Mouse (Mus musculus) erythroblast, embryonic 14.5 days (primary cell): ENCODE data around the gene Psip1. TPM values are rescaled to one million over a fixed set of nuclear protein-coding genes. Genes with fewer than 3 reads are reported as not detected.
"Not testable (repeated sequence)": the region's sequence is repeated elsewhere in the genome, so short reads cannot be mapped to it uniquely, and the experiment has no call there.

Experiments
- H3K27me3 ChIP-seq: 2 replicates; pipeline ENCODE4 v1.6.1; 2012; ENCODE audit warnings: inconsistent platforms; ENCODE audit not compliant: control insufficient read depth
- H3K36me3 ChIP-seq: 2 replicates; pipeline ENCODE4 v1.6.1; 2012; ENCODE audit warnings: mild to moderate bottlenecking, inconsistent platforms; ENCODE audit not compliant: control insufficient read depth
- H3K4me1 ChIP-seq: 2 replicates; pipeline ENCODE4 v1.6.1; 2012; ENCODE audit warnings: inconsistent platforms; ENCODE audit not compliant: control insufficient read depth
- H3K4me3 ChIP-seq: replicated peaks from 2 replicates; pipeline ENCODE3; 2012; ENCODE audit warnings: moderate library complexity, mild to moderate bottlenecking, inconsistent platforms
- H3K9me3 ChIP-seq: 2 replicates; pipeline ENCODE4 v1.6.1; 2012; ENCODE audit warnings: low read length, inconsistent platforms, mixed read lengths; ENCODE audit not compliant: control insufficient read depth
- GATA1 ChIP-seq: IDR thresholded peaks from 2 replicates; pipeline ENCODE4 v1.6.1; 2012; ENCODE audit warnings: low read length, inconsistent platforms, mixed read lengths
- TAL1 ChIP-seq: IDR thresholded peaks from 3 replicates; pipeline ENCODE4 v1.6.1; 2012; ENCODE audit warnings: low read length, inconsistent platforms, mixed read lengths
- polyA plus RNA-seq: library from polyadenylated mRNA; stranded (reverse); fragments of >175 nt; gene quantifications from 2 replicates; pipeline ENCODE4 v1.2.3, GENCODE M21; 2012

The Psip1 gene
- polyA plus RNA-seq, 1 experiment = 8.5 TPM

GRCm38 (mm10) chr4:83512644-83513043 is 26.4 kb upstream of the Psip1 start:
- no peaks in the 10 kb centered on the region for H3K4me1 ChIP-seq
- no peaks in the 10 kb centered on the region for H3K9me3 ChIP-seq
- TF ChIP-seq TAL1 = no peak
- no peaks in the 10 kb centered on the region for H3K27me3 ChIP-seq
- H3K4me3 ChIP-seq = no peak overlapping the region
- no peaks in the 10 kb centered on the region for H3K36me3 ChIP-seq

- Histone ChIP-seq H3K4me3 (no peak overlapping the region), H3K4me1 (no peaks in the 10 kb centered on the region)
These were observed 26.0 kb upstream of the Psip1 start for GRCm38 (mm10) chr4:83512217-83512616.

GRCm38 (mm10) chr4:83511083-83511482 is 24.8 kb upstream of the Psip1 start:
- TF ChIP-seq TAL1 (no peak), GATA1 (no peak)
- H3K4me1 ChIP-seq = no peaks in the 10 kb centered on the region
- H3K36me3 ChIP-seq = no peaks in the 10 kb centered on the region
- H3K9me3 ChIP-seq = no peaks in the 10 kb centered on the region
- no peaks in the 10 kb centered on the region for H3K27me3 ChIP-seq
- no peak overlapping the region for H3K4me3 ChIP-seq

More at GRCm38 (mm10) chr4:83512217-83512616, 26.0 kb upstream of the Psip1 start:
- Histone ChIP-seq H3K9me3 (no peaks in the 10 kb centered on the region), H3K36me3 (no peaks in the 10 kb centered on the region), H3K27me3 (no peaks in the 10 kb centered on the region)
- no peak for TF ChIP-seq GATA1
- TF ChIP-seq TAL1 = no peak

- TF ChIP-seq TAL1 = no peak
- no peak for TF ChIP-seq GATA1
- Histone ChIP-seq H3K9me3 (no peaks in the 10 kb centered on the region), H3K4me1 (no peaks in the 10 kb centered on the region), H3K36me3 (no peaks in the 10 kb centered on the region), H3K4me3 (no peak overlapping the region), H3K27me3 (no peaks in the 10 kb centered on the region)
These were observed 23.3 kb upstream of the Psip1 start for GRCm38 (mm10) chr4:83509600-83509999.

GRCm38 (mm10) chr4:83501037-83501430 is 14.8 kb upstream of the Psip1 start:
- Histone ChIP-seq H3K4me3 (no peak overlapping the region), H3K9me3 (no peaks in the 10 kb centered on the region), H3K4me1 (no peaks in the 10 kb centered on the region; the same call in 1 of the 2 replicates), H3K36me3 (no peaks in the 10 kb centered on the region), H3K27me3 (peaks cover 8% of the 10 kb centered on the region)
- TF ChIP-seq GATA1 (no peak), TAL1 (no peak)

GRCm38 (mm10) chr4:83500154-83501036 is 14.1 kb upstream of the Psip1 start:
- no peaks in the 10 kb centered on the region for H3K9me3 ChIP-seq
- no peaks in the 10 kb centered on the region for H3K36me3 ChIP-seq
- H3K4me1 ChIP-seq = no peaks in the 10 kb centered on the region; the same call in 1 of the 2 replicates
- H3K4me3 ChIP-seq = no peak overlapping the region
- H3K27me3 ChIP-seq = peaks cover 8% of the 10 kb centered on the region
- TF ChIP-seq GATA1 = no peak
- no peak for TF ChIP-seq TAL1

GRCm38 (mm10) chr4:83497013-83497412 is 10.8 kb upstream of the Psip1 start:
- H3K4me3 ChIP-seq, H3K36me3 ChIP-seq, H3K27me3 ChIP-seq, H3K9me3 ChIP-seq, H3K4me1 ChIP-seq: not testable (repeated sequence)

- Histone ChIP-seq H3K27me3 (no peaks in the 10 kb centered on the region), H3K9me3 (no peaks in the 10 kb centered on the region), H3K4me1 (no peaks in the 10 kb centered on the region), H3K36me3 (no peaks in the 10 kb centered on the region), H3K4me3 (no peak overlapping the region)
- TF ChIP-seq TAL1 (no peak), GATA1 (no peak)
These were observed 6.9 kb upstream of the Psip1 start for GRCm38 (mm10) chr4:83493112-83493511.

- peaks cover 21% of the 10 kb centered on the region for H3K4me1 ChIP-seq
- no peak overlapping the region for H3K4me3 ChIP-seq
- no peaks in the 10 kb centered on the region for H3K27me3 ChIP-seq
- peaks cover 6% of the 10 kb centered on the region for H3K36me3 ChIP-seq
- no peak for TF ChIP-seq TAL1
- no peak for TF ChIP-seq GATA1
- no peaks in the 10 kb centered on the region for H3K9me3 ChIP-seq
These were observed 2.9 kb upstream of the Psip1 start for GRCm38 (mm10) chr4:83489121-83489520.

- Histone ChIP-seq H3K4me1 (peaks cover 25% of the 10 kb centered on the region), H3K36me3 (peaks cover 39% of the 10 kb centered on the region), H3K4me3 (peak overlapping the region; percentile 91), H3K9me3 (no peaks in the 10 kb centered on the region), H3K27me3 (no peaks in the 10 kb centered on the region)
- TF ChIP-seq GATA1 (no peak), TAL1 (no peak)
These were observed 533 bp downstream of the Psip1 start for GRCm38 (mm10) chr4:83485735-83486116.
